Mouse (Mus musculus): ENCODE measurements around the gene 9130023H24Rik.
A peak's percentile ranks its signal among the peaks of the same experiment; 100 is the strongest.

9130023H24Rik gene

DNA sequence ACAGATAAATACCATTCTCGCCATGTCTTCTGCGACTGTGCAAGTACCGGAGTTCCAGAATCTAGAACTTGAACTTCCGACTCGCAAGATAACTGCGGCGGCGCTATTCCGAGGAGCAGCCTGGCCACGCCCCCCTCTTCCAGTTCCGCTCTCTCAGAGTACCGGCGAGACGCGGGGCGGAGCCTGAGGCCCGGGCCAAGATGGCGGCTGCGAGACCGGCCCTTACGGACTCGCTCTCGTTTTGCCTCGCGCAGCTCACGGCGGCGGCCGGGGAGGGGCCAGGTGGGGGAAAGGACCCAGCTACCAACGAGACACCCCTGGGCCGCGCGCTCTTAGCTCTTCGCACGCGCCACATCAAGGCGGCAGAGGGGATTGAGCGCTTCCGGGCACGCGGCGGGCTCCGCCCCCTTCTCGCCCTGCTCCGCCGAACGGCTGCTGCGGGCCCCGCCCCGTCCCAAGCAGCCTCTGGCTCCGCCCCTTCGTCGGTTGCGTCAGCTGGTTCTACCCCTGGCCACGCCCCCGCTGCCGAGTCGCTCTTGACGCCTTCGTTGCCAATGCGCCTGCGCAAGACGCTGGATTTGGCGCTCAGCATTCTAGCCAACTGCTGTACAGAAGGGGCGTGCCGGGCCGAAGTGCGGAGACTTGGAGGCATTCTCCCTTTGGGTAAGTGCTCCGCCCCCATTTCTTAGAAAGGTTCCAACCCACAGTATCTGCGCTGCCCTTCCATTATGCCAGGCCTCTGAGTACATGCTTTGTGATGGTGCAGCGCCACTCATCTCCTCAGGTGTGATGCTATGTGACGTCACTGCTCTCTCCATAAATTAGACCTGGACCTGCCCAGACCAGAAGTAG lies at the start of gene 9130023H24Rik:
Gene 9130023H24Rik, minus strand, starts transcription at position 105 of the 852 bp plus-strand sequence.
- DNase-seq (ENCODE audit: extremely low read depth, low read depth, low spot score), result peak; percentile 63

GRCm38 (mm10) chr7:128285060-128285459 lies 47.2 kb upstream of the 9130023H24Rik start:
- no peak for DNase-seq (ENCODE audit: extremely low read depth, low read depth, low spot score)

- DNase-seq (ENCODE audit: extremely low read depth, low read depth, low spot score), result no peak
Measured at GRCm38 (mm10) chr7:128284047-128284446, 46.2 kb upstream of the 9130023H24Rik start.

GRCm38 (mm10) chr7:128282532-128283244 lies 44.9 kb upstream of the 9130023H24Rik start:
- no peak for DNase-seq (ENCODE audit: extremely low read depth, low read depth, low spot score)

DNA sequence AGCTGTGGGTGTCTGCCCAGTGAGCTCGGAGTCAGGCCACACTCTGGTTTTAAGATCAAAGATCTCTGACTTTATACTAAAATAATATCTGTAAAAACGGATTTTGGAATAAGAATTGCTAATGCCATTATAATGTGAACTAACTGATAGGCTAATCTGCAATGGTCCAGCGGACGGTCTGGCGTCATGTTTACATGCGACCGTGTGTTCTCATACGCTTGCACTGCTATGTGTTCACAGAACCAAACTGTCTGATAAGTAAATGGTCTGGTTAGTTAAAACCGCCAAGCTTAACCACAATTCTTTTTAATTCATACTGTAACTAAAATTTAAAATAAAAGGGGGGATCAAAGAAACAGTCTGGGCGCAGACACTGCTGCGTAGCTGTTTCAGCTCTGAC lies 43.9 kb upstream of the 9130023H24Rik start:
- no peak for DNase-seq (ENCODE audit: extremely low read depth, low read depth, low spot score)

GRCm38 (mm10) chr7:128279750-128280149 lies 41.9 kb upstream of the 9130023H24Rik start:
- no peak for DNase-seq (ENCODE audit: extremely low read depth, low read depth, low spot score)

DNA sequence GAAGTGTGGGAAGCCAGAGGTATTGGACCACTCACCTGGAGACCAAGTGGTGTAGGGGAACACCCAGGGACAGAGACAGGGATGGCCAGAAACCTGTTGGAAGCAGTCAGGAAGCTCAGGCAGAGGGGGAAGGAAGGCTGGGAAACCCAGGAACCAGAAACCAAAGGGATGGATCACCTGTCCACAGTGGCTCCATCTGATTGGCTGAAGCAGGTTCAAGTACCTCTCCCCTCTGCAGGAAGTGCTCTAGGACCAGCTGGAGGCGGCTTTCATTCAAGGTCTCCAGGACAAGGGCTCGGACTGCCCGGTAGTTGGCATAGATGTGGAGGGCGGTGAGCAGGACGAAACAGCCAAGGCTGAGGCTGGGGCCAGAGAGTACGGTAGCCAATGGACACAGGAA lies 38.2 kb upstream of the 9130023H24Rik start:
- no peak for DNase-seq (ENCODE audit: extremely low read depth, low read depth, low spot score)

GRCm38 (mm10) chr7:128271496-128271895 lies 33.7 kb upstream of the 9130023H24Rik start:
- no peak for DNase-seq (ENCODE audit: extremely low read depth, low read depth, low spot score)

- no peak for DNase-seq (ENCODE audit: extremely low read depth, low read depth, low spot score)
Measured at GRCm38 (mm10) chr7:128270431-128270850, 32.6 kb upstream of the 9130023H24Rik start.

GRCm38 (mm10) chr7:128267813-128268212 lies 30.0 kb upstream of the 9130023H24Rik start:
- DNase-seq (ENCODE audit: extremely low read depth, low read depth, low spot score), result no peak

DNA sequence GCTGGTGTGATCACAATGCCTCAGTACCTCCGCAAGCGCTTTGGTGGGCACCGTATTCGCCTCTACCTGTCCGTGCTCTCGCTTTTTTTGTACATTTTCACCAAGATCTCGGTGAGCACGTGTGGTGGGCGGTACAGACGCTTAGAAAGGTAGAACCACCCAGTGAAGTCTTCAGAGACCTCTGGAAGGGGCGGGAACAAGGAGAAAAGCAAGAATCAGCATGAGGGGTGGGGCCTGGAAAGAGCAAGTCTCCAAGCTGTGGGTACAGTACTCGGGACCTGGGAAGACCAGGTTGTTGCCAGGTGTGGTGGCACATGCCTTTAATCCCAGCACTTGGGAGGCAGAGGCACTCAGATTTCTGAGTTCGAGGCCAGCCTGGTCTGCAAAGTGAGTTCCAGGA lies 29.6 kb upstream of the 9130023H24Rik start:
- no peak for DNase-seq (ENCODE audit: extremely low read depth, low read depth, low spot score)

GRCm38 (mm10) chr7:128266056-128266455 lies 28.2 kb upstream of the 9130023H24Rik start:
- DNase-seq (ENCODE audit: extremely low read depth, low read depth, low spot score), result no peak

- no peak for DNase-seq (ENCODE audit: extremely low read depth, low read depth, low spot score)
Measured at GRCm38 (mm10) chr7:128265411-128265810, 27.6 kb upstream of the 9130023H24Rik start, which contains the start of gene Slc5a2. Slc5a2 (plus strand) TSS chr7:128265657.

GRCm38 (mm10) chr7:128256783-128257334 lies 19.0 kb upstream of the 9130023H24Rik start:
- DNase-seq (ENCODE audit: extremely low read depth, low read depth, low spot score), result no peak

DNA sequence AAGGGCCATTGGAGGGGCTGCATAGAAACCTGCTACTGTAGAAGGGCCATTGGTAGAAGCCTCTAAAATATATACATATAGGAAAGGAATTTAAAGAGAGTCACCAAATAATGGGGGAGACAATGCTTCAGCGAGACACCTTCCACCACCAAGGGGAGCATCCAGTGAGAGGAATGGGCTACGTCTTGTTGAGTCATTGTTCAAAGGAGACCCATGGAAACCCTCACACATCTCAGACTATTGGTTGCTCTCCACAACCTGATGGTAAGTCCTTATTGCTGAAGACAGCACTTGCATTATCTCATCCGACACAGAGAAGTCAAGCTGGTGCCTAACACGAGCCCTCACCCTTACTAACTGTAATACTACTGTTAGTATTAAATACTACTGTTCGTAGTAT lies 17.9 kb upstream of the 9130023H24Rik start:
- no peak for DNase-seq (ENCODE audit: extremely low read depth, low read depth, low spot score)

GRCm38 (mm10) chr7:128254978-128255377 lies 17.1 kb upstream of the 9130023H24Rik start:
- DNase-seq (ENCODE audit: extremely low read depth, low read depth, low spot score), result no peak

DNA sequence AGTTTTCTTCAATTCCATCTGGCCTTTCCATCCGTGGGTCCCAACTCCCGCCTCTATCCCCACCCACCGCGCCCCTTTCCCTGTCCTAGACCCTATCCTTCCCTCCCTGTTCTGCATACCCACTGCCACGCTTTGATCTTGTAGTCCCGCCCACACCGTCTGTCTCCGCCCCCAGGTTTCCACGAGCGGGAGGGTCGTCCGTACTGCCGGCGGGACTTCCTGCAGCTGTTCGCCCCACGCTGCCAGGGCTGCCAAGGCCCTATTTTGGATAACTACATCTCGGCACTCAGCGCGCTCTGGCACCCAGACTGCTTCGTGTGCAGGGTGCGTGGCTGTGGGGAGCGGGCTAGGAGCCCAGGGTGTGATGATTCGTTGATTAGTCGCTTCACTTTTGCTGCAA lies 14.8 kb upstream of the 9130023H24Rik start:
- DNase-seq (ENCODE audit: extremely low read depth, low read depth, low spot score), result no peak

DNA sequence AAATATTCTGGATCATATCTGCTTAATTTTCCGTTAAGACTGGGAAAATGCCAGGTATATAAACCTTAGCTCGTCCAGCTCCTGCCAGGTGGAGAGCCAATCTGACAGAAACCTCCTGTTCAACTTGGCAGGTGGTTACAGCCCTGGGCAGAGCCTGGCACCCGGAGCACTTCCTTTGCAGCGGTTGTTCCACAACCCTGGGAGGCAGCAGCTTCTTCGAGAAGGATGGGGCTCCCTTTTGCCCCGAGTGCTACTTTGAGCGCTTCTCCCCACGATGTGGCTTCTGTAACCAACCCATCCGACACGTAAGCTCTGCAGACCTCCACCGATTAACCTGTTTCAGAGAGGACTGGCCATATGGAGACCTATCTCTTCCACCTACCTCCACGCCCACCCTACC lies 14.1 kb upstream of the 9130023H24Rik start:
- no peak for DNase-seq (ENCODE audit: extremely low read depth, low read depth, low spot score)

- DNase-seq (ENCODE audit: extremely low read depth, low read depth, low spot score), result no peak
Measured at GRCm38 (mm10) chr7:128249998-128250397, 12.2 kb upstream of the 9130023H24Rik start.

- no peak for DNase-seq (ENCODE audit: extremely low read depth, low read depth, low spot score)
Measured at GRCm38 (mm10) chr7:128248081-128249042, 10.5 kb upstream of the 9130023H24Rik start.

GRCm38 (mm10) chr7:128247443-128247842 lies 9.6 kb upstream of the 9130023H24Rik start:
- DNase-seq (ENCODE audit: extremely low read depth, low read depth, low spot score), result no peak

Data from fat pad, adult 2 months (tissue).